Comparison of ENCODE assay signal across 15 mouse cellular contexts in genomic region chr4:22208531-22208930, GRCm38 (mm10).
"Had no signal": no experiment of that assay in that cellular context is flagged by ENCODE, and none has a peak within 500 bp of the region (broad histone marks: within the 10 kb centered on the region; RNA-seq: fewer than 3 reads in every experiment).

No protein-coding gene starts in this region.

- H3K4me1 ChIP-seq: megakaryocyte, embryonic 14.5 days; midbrain, embryonic 13.5 days; midbrain, embryonic 15.5 days; neural tube, embryonic 12.5 days had no signal

- DNase-seq: lung, adult 18-20 months; lung, embryonic 14.5 days; lung, postnatal 10 days; lung, postnatal 36 days; right cerebral cortex, postnatal 14 days; spleen, adult 18-20 months; thymus, adult 18-20 months; thymus, postnatal 14 days; thymus, postnatal 36 days had no signal

- H3K9me3 ChIP-seq: midbrain, embryonic 13.5 days; midbrain, embryonic 15.5 days; neural tube, embryonic 12.5 days had no signal

- H3K27ac ChIP-seq: macrophage; midbrain, embryonic 13.5 days; midbrain, embryonic 15.5 days; neural tube, embryonic 12.5 days had no signal

- H3K36me3 ChIP-seq: midbrain, embryonic 13.5 days; midbrain, embryonic 15.5 days; neural tube, embryonic 12.5 days had no signal

- H3K4me3 ChIP-seq: megakaryocyte, embryonic 14.5 days; midbrain, embryonic 13.5 days; midbrain, embryonic 15.5 days; neural tube, embryonic 12.5 days had no signal

- H3K9ac ChIP-seq: lung, embryonic 14.5 days; midbrain, embryonic 13.5 days; midbrain, embryonic 15.5 days; neural tube, embryonic 12.5 days had no signal

- H3K4me2 ChIP-seq: lung, embryonic 14.5 days; midbrain, embryonic 11.5 days; midbrain, embryonic 13.5 days; midbrain, embryonic 15.5 days; neural tube, embryonic 12.5 days had no signal

- H3K27me3 ChIP-seq: megakaryocyte, embryonic 14.5 days; midbrain, embryonic 13.5 days; midbrain, embryonic 15.5 days; neural tube, embryonic 12.5 days had no signal

- ATAC-seq: midbrain, embryonic 13.5 days; midbrain, embryonic 15.5 days had no signal
